Mouse (Mus musculus) cerebellum, adult 9-11 months (tissue): Measurements from ENCODE around the gene Anxa1.

Source experiments
- DNase-seq: peaks from one replicate; pipeline ENCODE4 v3.0.0; 2022

The Anxa1 gene

DNA sequence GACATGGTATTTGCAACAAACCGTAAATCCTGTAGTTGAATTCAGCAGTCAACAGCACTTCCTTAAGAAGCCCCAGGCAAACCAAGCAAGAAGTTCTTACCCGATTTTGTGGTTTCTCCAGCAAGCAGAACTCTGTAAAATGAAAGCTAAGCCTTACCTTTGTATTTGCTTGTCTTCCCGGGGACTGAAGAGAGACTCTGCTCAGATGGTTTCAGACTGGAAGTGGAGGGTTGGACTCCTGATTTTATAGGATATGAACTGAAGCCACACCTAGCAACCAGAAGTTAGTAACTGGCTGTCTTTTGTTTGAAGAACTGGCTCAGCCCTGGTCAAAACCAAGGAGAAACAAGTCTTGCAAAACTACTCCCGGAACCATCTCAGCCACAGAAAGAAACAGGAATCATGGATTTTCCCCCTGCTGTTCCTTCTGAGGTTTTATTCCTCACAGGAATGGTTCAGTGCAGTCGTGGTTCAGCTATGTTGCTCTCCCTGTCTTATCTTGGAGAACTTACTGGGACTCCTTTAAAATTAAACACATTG is at the start of gene Anxa1:
Anxa1 (minus strand) TSS at position 490 of the 540 bp plus-strand sequence.
- no peak for DNase-seq

DNA sequence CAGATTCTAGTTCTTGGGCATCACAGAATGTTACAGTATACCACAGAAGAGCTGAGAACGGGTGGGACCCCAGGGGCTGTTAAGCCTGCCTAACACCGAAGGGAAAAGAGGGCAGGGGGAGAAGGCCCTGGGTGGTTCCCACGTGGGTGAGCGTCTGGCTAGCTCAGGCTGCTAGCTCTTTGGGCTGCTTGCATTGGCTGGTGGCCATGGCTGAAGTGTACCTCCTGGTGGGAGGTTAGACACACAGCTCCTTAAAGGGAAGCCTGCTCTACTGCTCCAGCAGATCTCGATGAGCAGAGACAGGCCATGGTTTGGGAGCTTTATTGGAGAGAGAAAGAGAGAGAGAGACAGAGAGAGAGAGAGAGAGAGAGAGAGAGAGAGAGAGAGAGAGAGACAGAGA is 46.3 kb upstream of the Anxa1 start:
- no peak for DNase-seq

DNA sequence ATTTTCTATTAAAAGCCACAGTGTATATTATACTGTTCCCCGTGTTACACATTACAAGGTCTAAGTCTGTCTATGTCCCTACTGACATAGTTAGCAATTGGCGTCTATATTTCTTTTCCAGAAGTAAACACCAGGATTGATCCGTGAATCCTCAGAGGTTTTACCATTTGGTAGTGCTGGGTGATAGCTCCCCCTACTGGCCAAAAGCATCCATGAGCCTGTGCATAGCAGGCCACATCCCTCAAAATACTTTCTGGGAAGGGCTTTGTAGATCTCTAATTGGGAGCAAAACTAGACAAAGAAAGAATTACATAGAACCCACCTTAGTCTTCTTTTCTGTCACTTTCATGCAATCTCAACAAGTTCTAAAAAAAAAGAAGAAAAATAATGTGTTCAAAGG is 43.8 kb upstream of the Anxa1 start:
- no peak for DNase-seq

DNA sequence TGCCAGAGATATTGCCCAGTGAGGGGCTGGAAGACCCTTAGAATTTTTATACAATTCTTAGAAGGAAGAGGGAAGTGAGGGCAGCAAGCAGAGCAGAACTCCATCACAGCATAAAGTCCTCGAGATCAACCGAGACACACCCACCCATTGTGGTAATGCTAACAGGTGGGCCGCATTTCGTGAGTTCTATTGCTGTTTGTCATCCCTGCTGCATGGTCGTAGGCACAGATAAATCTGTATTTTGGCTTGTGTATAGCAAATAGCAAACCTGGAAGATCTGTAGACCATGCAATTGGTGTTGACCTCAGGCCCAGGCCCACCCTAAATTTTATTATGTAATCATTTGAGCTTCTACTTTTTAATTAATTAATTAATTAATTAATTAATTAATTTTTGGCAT is 43.2 kb upstream of the Anxa1 start:
- DNase-seq = no peak

DNA sequence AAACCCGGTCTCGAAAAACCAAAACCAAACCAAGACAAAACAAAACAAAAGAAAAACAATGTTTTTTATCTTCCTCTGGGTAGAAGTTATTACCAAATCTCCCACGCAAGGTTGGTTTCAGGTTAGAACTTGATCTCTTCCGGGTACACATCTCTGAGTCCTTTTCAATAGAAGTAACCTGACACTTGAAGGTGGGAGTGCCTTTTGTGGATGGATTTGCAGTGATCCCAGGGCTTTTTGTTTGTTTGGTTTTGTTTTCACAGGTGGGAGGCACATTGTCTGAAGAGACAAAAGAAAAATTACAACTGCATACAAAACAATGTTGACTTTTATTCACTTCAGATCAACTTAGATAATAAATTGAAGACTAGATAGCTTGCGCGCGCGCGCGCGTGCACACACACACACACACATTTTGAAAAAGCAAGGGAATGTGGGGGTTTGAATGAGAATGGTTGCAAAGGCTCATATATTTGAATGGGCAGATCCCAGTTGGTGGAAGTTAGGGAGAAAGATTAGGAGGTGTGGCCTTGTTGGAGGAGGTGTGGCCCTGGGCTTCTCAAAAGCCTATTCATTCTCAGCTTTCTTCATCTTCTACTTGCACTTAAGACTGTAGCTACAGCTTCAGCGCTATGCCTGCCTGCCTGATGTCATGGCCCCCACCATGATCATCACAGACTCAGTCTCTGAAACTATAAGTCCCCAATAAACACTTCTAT is 35.9 kb upstream of the Anxa1 start:
- DNase-seq = no peak

DNA sequence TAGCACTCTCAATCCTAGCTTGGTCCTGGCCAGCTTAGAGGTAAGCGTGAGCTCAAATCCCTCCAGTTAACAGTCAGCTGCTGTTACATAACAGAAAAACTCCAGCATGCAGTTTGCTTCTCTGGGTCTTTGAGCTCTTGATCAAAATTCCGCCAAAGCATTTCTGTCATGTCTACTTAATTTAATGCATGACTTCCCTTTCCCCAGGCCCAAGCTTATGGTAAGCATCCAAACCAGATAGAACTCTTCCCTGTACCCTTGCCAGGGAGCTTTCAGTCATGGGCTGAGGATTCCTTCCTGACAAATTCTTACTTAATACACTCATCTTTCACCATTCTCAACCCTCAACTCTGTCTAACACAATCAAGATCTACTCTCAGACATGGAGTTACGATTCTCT is 20.5 kb upstream of the Anxa1 start:
- no peak for DNase-seq

DNA sequence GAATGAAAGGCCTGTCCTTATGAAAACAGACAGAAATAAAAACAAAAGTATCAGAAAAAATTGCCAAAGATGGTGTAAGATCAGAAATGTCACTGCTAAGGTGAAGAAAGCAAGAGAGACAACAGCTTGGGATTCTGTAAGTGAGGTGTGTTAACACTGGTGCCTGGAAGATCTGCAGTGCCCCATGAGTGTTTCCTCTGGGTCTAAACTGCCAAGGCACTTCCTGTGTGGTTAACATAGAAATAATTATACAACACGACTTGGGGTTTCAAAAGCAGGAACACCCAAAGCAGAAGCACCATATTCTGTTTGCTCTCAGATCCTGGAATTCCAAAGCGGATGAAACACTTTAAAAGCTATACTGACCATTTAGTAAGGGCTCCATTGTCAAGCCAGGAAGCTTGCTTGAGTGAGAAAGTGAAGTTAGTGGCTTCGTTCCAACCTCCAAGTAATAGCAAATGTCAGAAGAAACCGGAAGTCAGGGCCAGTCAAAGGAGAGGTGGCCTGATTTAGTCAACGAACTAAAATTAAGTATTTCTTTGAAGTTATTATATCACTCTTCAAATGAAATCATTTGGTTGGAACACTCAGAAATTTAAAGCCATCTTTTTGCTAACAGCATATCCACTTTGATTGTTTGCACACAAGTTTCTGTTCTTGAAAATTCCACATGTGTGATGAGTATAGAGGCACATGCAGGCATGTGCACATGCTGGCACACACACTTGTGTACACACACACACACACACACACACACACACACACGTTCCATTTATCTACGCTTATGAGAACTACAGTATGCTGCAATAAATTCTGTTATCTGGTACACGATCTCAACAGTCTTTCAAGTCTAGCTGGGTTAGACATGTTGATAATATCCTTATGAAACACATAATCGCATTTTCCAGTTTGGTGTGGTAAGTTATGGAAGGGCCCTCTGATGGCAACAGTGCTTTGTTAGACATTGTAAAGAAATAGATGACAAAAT is 19.1 kb upstream of the Anxa1 start:
- no peak for DNase-seq

DNA sequence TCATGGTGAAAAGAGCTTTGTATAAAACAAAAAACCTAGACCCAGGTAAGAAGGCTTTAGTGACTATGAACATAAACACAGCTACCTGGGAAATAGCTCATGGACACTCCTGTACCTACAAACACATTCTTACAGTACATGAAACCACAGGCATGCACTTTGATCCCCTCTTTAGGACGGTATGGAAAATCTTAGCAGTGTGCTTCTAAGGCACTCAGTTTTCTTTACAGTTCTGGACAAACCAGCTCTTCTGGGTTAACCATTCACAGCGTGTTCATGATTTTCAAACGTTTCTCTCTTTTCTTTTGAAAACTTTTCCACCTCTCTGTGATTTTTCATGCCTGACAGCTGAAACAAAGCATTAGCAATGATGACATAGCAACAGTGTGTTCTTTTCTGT is 15.7 kb upstream of the Anxa1 start:
- DNase-seq = no peak

DNA sequence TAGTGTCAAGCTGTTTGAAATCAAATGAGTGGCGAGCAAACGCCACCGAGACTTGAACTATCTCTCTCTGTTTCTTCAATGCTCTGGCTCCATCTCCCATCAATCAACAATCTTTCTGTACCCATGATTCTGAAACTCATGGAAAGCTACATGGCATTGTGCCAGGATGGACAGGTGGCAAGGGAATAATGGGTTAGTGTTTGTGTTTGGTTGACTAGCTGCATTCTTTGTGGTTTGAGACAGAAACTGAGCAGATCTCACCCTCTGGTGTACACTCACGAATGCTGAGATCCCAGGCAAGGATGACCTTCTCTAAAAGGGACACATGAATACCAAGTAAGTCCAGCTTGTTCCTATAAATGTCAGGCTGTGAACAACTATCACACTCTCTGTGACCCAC is 14.3 kb upstream of the Anxa1 start:
- peak; percentile 15 for DNase-seq

DNA sequence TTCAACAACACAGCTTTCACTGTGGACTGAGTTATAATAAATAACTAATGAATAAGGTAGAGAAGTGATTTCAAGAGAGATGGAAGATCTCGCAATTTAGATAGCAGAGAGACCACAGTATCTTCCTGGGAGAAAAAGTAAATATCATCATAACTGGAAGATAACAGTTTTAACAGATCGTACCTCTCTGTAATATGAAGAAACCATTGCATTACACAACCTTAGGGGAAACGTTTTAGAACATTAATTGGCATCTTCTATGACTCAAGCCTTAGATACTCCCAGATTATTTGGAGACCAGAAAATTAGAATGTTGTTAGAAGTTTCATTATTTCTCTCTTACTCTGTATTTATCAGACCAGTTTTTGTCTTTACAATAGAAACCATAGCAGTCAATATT is 13.0 kb upstream of the Anxa1 start:
- no peak for DNase-seq

DNA sequence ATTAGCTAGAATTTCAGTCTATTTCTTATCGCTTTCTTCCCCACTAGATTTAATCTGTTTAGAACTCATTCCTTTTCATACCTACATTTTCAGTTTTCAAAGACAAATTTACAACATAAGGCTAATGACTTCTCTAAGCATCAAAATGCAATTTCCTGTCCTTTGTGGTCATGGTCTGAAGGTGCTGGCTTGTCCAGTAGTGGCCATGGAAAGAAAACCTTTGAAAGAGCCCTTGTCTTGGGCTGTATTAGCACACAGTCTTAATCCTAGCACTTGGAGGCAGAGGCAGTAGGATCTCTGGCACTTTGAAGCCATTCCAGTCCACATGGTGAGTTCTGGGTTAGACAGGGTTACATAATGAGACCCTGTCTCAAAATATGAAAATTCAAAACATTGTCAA is 12.5 kb upstream of the Anxa1 start:
- DNase-seq = no peak

DNA sequence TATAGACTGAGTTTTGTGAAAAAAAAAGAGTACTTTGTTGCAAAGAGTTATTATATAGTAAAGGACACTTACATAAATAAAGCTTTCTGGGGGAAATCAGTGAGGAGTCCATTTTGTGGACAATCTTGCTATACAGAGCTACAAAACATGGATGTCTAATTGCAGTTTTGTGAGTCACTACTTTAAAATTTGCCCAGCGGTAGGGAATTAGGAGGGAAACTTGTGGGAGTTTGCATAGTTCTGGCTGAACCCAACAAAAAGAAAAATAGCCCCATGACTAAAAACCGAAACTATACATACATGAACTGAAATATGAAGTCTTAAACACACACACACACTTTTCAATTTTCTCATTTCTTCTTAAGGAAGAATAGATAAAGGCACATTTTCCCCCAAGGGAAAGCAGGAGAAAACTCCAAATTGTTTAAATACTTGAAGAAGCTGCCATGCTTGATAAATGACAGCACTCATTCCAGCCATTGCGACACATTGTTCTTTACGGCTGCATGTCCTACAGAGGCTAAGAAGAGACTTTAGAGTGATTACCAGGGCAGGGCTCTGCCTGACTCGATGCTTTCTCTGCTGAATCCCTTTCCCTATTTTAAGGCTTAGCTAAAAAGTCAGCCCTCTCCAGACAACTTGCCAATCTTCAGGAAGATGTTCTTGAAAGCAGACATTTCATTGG is 11.9 kb upstream of the Anxa1 start:
- DNase-seq = no peak

DNA sequence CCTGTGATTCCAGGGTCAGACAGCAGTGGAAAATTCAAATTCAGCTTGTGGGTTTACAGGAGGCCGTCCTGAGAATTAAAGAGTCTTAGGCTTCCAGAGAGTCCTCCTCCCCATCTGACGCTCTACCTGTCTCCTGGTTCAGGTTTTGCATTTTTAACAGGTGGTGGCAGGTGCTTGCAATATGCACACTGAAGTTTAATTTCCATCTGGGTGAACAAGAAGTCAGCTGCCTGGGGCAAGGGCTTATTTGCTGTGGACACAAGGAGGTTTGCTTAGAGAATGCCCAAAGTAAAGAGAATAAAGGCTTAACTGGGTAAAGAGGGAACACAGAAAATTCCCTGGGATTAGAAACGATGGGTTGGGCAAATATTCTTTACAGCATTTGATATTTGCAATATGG is 11.2 kb upstream of the Anxa1 start:
- DNase-seq = peak; percentile 28

DNA sequence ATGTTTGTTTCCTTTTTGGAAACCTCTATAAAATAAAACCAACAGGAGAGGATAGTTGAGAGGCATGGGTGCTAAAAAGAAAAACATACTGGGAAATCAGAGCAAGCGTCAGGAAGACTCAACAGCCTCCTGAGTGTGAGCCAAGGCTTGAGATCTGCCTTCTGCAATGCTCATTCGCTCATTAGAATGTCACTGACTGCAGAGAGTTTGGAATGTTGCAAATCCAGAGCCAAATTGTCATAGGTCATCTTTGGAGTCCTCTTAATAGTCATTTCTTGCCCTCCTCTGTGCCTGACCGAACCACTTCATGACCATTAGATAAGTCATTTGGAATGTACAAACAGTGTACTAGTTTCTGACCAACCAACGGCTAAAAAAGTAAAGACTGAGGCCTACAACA is 8.4 kb upstream of the Anxa1 start:
- DNase-seq = no peak

DNA sequence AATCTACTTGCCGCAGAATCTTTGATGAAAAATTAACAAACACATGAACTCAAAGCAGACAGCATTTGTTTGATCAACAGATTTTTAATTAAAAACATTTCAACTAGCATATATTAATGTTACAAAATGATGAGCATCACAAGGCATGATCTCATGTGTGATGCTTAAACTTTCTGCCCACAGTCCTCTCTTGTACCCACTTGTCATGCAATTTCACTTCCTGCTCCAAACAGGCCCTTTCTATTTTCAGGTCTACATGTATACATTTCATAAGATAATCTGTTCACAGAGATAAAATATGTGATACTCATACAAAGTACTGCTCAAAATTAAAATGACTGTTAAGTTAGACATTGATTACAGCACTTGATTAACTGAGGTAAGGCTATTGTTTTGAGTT is 6.3 kb upstream of the Anxa1 start:
- DNase-seq = no peak

DNA sequence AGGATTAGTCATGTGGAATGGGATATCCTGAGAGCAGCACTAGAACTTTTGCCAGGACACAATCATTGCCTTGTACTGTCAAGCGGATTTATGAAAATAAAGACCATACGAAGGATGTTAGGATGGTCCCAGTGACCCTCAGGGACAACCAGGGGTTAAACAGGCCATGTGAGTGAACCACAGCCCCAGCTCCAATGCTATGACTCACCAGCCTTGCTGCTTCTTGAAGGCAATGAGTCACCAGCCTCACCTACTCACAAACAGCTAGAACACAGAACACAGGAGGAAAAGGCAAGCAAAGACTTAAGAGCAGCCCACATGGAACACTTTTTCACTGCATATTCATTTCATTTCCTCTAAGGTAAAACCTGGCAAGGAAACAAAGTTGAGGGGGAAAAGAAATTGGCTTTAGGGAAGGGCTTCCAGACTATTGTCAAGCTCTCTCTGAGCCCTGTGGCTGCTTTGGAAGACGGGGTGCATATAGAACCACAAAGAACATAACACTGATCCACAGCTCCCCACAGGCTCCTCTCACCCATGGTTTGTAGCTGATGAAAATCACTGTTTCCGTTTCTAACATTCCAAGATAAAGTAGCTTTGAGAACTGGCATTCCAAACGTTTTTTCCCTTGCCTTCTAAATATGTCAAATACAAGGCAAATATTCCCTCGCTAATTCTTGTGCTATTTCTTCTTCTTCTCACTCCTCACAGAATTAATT is 3.0 kb upstream of the Anxa1 start:
- DNase-seq = no peak

DNA sequence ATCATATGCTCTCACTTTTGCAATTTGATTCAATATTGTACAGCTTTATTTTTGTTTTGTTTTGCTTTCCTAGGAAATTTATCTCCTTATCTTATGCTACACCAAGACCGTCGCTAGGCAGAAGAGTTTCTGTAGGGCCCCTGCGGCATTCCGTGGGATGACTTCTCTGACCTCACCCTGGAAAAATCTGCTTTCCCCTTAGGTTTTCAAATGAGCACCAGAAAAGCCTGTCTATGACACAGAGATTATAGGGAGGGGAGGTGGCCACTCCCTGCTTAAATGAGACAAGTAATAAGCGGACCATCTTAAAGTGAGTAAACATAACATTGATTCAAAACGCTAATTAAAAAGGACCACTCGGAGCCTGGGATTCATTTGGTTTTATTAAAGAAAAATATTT is 1.0 kb downstream of the Anxa1 start:
- DNase-seq = no peak

DNA sequence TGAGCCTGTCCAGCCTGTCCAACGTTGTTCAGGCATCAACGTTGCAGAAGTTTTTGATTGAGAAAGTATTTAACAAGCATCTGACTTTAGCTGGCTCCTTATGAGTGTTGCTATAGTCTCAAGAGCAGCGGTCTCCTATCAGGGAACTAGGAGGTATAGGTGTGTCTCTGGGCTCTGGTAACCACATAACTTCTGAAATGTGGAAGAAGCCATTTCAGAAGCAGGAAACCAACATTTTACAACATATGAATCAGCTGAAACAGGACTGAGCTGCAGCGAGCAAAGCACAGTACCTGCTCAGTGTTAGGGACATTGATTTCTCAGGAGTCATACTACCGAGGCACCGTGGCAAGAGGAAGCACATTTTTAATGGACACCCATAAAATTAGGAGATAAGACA is 1.5 kb downstream of the Anxa1 start:
- DNase-seq = no peak

DNA sequence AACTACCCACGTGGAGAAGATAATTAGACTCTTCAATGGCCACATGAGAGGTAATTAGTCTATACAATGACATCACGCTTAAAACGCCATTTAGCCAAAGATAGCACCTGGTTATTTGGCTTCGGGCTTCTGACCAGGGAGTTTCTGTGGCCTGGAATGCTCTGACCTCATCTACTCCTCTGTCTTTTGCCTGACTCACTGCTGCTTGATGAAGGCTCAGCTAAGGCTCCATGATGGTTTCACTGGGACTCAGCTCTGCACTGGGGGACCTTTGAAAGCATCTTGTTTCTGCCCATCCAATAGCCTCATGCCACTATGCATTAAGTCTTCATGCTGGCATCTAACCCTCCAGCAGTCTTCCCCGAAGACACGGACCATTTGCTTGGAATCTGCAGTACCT is 2.5 kb downstream of the Anxa1 start:
- no peak for DNase-seq

DNA sequence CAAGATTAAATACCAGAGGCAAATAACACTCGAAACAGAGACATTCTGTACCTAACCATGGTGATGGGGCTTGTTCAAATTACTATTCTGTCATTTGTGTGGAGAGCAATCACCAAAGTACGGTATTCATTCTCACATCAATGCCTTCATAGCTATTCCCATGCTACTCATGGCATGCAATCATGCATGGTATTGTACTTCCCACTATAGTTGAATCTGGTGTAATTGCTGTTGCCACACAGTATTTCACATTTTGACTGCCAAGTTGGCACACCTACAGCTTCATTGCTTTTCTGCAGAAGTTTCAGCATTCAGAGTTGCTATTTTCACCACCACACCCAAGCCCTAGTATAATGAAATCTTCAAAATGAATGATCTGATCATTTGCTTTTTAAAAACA is 4.4 kb downstream of the Anxa1 start:
- no peak for DNase-seq

DNA sequence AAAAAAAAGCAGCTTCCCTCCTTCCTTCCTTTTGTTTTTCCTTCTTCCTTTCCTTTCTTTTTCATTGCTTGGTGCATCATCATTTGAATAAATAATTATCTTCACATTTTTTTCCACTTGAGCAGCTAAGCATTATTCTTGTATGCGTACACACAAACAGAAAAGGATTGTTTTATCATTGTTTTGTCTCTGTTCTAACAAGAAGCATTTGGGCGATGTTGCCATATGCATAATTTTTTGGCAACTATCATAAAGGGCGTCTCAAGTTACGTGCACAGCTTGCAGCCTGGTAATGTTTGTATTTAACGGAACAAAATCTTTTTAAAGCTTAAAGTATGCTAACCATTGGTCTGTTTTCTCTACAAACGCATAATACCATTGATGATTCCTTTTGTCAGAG is 5.1 kb downstream of the Anxa1 start:
- no peak for DNase-seq

DNA sequence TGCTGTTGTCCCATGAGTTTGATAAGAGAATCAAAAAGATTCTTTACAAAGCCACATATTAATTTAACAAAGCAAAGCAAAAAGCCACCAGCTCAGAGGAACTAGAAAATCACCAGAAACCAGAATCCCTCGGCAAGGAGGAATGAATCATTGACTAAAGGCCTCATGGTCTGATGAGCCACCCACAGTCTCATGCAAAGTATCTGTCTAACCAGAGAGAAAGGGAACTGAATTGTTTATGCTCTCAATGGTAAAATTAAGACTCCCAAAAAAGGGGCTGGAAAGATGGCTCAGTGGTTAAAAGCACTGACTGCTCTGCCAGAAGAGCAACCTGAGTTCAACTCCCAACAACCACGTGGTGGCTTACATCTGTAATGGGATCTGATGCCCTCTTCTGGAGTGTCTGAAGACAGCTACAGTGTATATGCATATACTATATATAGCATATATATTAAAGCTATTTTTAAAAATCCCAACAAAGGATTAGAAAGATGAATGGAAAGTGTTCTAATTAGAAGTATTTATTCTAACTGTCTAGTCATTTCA is 9.5 kb downstream of the Anxa1 start:
- DNase-seq = no peak
